Mouse (Mus musculus) midbrain, postnatal 0 days (tissue): ENCODE measurements around the gene Wtip. TPM values are rescaled to one million over a fixed set of nuclear protein-coding genes. Genes with fewer than 3 reads are reported as not detected.
"Not testable (repeated sequence)": the region's sequence is repeated elsewhere in the genome, so short reads cannot be mapped to it uniquely, and the experiment has no call there.

Experiments
- ATAC-seq: fragments of 200-750 bp; cut with Nextera tagmentation; 2 replicates; pipeline ENCODE4 v1.8.0; 2017; ENCODE audit warnings: moderate number of reproducible peaks, mild to moderate bottlenecking, moderate TSS enrichment, moderate library complexity; ENCODE audit not compliant: low FRiP score
- DNase-seq: peaks from one replicate; pipeline ENCODE4 v3.0.0-alpha.2; 2015; ENCODE audit warnings: low spot score
- H3K27ac ChIP-seq: fragments of 300-500 bp; sonication (generic); 2 replicates; pipeline ENCODE4 v1.5.1; 2014; ENCODE audit warnings: low read depth, mild to moderate bottlenecking, low read length, mixed read lengths
- H3K27me3 ChIP-seq: fragments of 300-500 bp; sonication (generic); 2 replicates; pipeline ENCODE4 v1.6.1; 2014; ENCODE audit warnings: low read length, control low read depth, mixed read lengths; ENCODE audit not compliant: insufficient read depth
- H3K36me3 ChIP-seq: fragments of 300-500 bp; sonication (generic); 2 replicates; pipeline ENCODE4 v1.6.1; 2014; ENCODE audit warnings: low read length, control low read depth, mixed read lengths; ENCODE audit not compliant: insufficient read depth
- H3K4me1 ChIP-seq: fragments of 300-500 bp; sonication (generic); 2 replicates; pipeline ENCODE4 v1.6.1; 2014; ENCODE audit warnings: mild to moderate bottlenecking, control low read depth, antibody characterized with exemption, low read length, mixed read lengths; ENCODE audit not compliant: insufficient read depth
- H3K4me2 ChIP-seq: fragments of 300-500 bp; sonication (generic); 2 replicates; pipeline ENCODE4 v1.6.1; 2014; ENCODE audit warnings: low read depth, mild to moderate bottlenecking, low read length, mixed read lengths; ENCODE audit not compliant: poor library complexity, severe bottlenecking
- H3K4me3 ChIP-seq: fragments of 300-500 bp; sonication (generic); 2 replicates; pipeline ENCODE4 v1.5.1; 2014; ENCODE audit warnings: low read depth, mild to moderate bottlenecking, low read length, moderate library complexity
- H3K9ac ChIP-seq: fragments of 300-500 bp; sonication (generic); replicated peaks from 2 replicates; pipeline ENCODE4 v1.6.1; 2014; ENCODE audit warnings: mild to moderate bottlenecking, low read length, moderate library complexity, mixed read lengths; ENCODE audit not compliant: poor library complexity, severe bottlenecking
- H3K9me3 ChIP-seq: fragments of 300-500 bp; sonication (generic); 2 replicates; pipeline ENCODE4 v1.6.1; 2016; ENCODE audit warnings: low read length, control low read depth
- CTCF ChIP-seq: IDR thresholded peaks from 2 replicates; pipeline ENCODE4 v1.5.1; 2016; ENCODE audit warnings: antibody characterized with exemption, mild to moderate bottlenecking
- WGBS: fragments of 180-500 bp; shearing (Covaris S2); extraction: QIAGEN DNeasy Blood & Tissue Kit; methylation state at CpG from one replicate; pipeline ENCODE4 v1.1.7; 2014; 5-methylcytosine and 5-hydroxymethylcytosine counted together
- polyA plus RNA-seq: library from polyadenylated mRNA; unstranded; fragments of >200 nt; fragmentation: Nextera tagmentation; extraction: Ambion mirVana; gene quantifications from 2 replicates; pipeline ENCODE4 v1.2.1, GENCODE M21; 2015
- total RNA-seq: library from RNA; depleted of rRNA; stranded (reverse); fragments of >200 nt; gene quantifications from 2 replicates; pipeline ENCODE4 v1.2.3, GENCODE M21; 2014

Gene Wtip
- total and polyA plus RNA-seq, 2 experiments from 2014 or later = 2.1 to 31.0 TPM

GRCm38 (mm10) chr7:34131118-34131517, 1.9 kb downstream of the Wtip start:
- Histone ChIP-seq H3K4me3 (no peak overlapping the region), H3K27ac (no peak overlapping the region), H3K4me2 (peak overlapping the region; percentile 16), H3K36me3 (no peaks in the 10 kb centered on the region), H3K27me3 (no peaks in the 10 kb centered on the region), H3K4me1 (peaks cover 9% of the 10 kb centered on the region; the same call in 1 of the 2 replicates), H3K9me3 (no peaks in the 10 kb centered on the region), H3K9ac (no peak overlapping the region)
- DNase-seq = no peak
- TF ChIP-seq CTCF = no peak
- WGBS = 87% methylated on average over 3 of the region's 3 CpGs
- no peak for ATAC-seq

- 90% methylated on average over 3 of the region's 3 CpGs for WGBS
- Histone ChIP-seq H3K27ac (no peak overlapping the region), H3K27me3 (no peaks in the 10 kb centered on the region), H3K36me3 (no peaks in the 10 kb centered on the region), H3K4me2 (no peak overlapping the region), H3K9me3 (no peaks in the 10 kb centered on the region), H3K4me1 (peaks cover 5% of the 10 kb centered on the region; the same call in 1 of the 2 replicates), H3K9ac (no peak overlapping the region), H3K4me3 (no peak overlapping the region)
- no peak for TF ChIP-seq CTCF
- DNase-seq (no peak), ATAC-seq (no peak)
Observed at GRCm38 (mm10) chr7:34126291-34126690, 6.8 kb downstream of the Wtip start.

- ATAC-seq (no peak), DNase-seq (no peak)
- WGBS = 93% methylated on average over 9 of the region's 9 CpGs
- no peak overlapping the region for H3K4me2 ChIP-seq
- no peaks in the 10 kb centered on the region for H3K27me3 ChIP-seq
- H3K4me3 ChIP-seq = no peak overlapping the region
- no peak for TF ChIP-seq CTCF
- H3K27ac ChIP-seq = no peak overlapping the region
- H3K9me3 ChIP-seq = no peaks in the 10 kb centered on the region
- no peak overlapping the region for H3K9ac ChIP-seq
- no peaks in the 10 kb centered on the region for H3K4me1 ChIP-seq
- no peaks in the 10 kb centered on the region for H3K36me3 ChIP-seq
Observed at GRCm38 (mm10) chr7:34125346-34125745, 7.7 kb downstream of the Wtip start.

- Histone ChIP-seq H3K27me3 (no peaks in the 10 kb centered on the region), H3K4me3 (no peak overlapping the region), H3K9me3 (no peaks in the 10 kb centered on the region), H3K4me2 (no peak overlapping the region), H3K27ac (no peak overlapping the region), H3K4me1 (no peaks in the 10 kb centered on the region), H3K9ac (no peak overlapping the region), H3K36me3 (0 out of 2 replicates have a peak, but pooled peaks cover 5% of the 10 kb centered on the region)
- ATAC-seq (peak; percentile 77), DNase-seq (peak; percentile 65)
- peak; percentile 69 for TF ChIP-seq CTCF
- 72% methylated on average over 6 of the region's 6 CpGs for WGBS
Observed at GRCm38 (mm10) chr7:34122987-34123720, 9.9 kb downstream of the Wtip start.

- H3K9me3 ChIP-seq, H3K27ac ChIP-seq, H3K4me2 ChIP-seq, ATAC-seq, H3K9ac ChIP-seq, H3K4me1 ChIP-seq, DNase-seq, H3K4me3 ChIP-seq, H3K27me3 ChIP-seq: not testable (repeated sequence)
- 67% methylated on average over 1 of the region's 1 CpGs for WGBS
- peaks cover 14% of the 10 kb centered on the region; the same call in 1 of the 2 replicates for H3K36me3 ChIP-seq
Observed at GRCm38 (mm10) chr7:34120636-34121035, 12.4 kb downstream of the Wtip start.

GRCm38 (mm10) chr7:34116601-34117000, 16.5 kb downstream of the Wtip start:
- peaks cover 22% of the 10 kb centered on the region for H3K36me3 ChIP-seq
- H3K27me3 ChIP-seq = no peaks in the 10 kb centered on the region
- TF ChIP-seq CTCF = no peak
- H3K4me2 ChIP-seq = no peak overlapping the region
- no peaks in the 10 kb centered on the region for H3K9me3 ChIP-seq
- 70% methylated on average over 3 of the region's 3 CpGs for WGBS
- H3K9ac ChIP-seq = no peak overlapping the region
- no peak overlapping the region for H3K27ac ChIP-seq
- H3K4me3 ChIP-seq = no peak overlapping the region
- no peaks in the 10 kb centered on the region for H3K4me1 ChIP-seq
- peak; percentile 26 for DNase-seq
- no peak for ATAC-seq
